Mouse (Mus musculus) midbrain, embryonic 16.5 days (tissue): Measurements from ENCODE around the gene Orc1. TPM values are rescaled to one million over a fixed set of nuclear protein-coding genes. Genes with fewer than 3 reads are reported as not detected.

Source experiments
- ATAC-seq: fragments of 200-750 bp; cut with Nextera tagmentation; 2 replicates; pipeline ENCODE4 v1.8.0; 2017; ENCODE audit warnings: moderate TSS enrichment
- H3K27ac ChIP-seq: fragments of 300-500 bp; sonication (generic); 2 replicates; pipeline ENCODE4 v1.5.1; 2014; ENCODE audit warnings: mild to moderate bottlenecking, low read length, mixed read lengths
- H3K27me3 ChIP-seq: fragments of 300-500 bp; sonication (generic); 2 replicates; pipeline ENCODE4 v1.6.1; 2014; ENCODE audit warnings: low read depth, low read length, mixed read lengths; ENCODE audit not compliant: control insufficient read depth, insufficient read depth
- H3K36me3 ChIP-seq: fragments of 300-500 bp; sonication (generic); 2 replicates; pipeline ENCODE4 v1.6.1; 2014; ENCODE audit warnings: mild to moderate bottlenecking, low read length, moderate library complexity, mixed read lengths; ENCODE audit not compliant: control insufficient read depth, insufficient read depth
- H3K4me1 ChIP-seq: fragments of 300-500 bp; sonication (generic); 2 replicates; pipeline ENCODE4 v1.6.1; 2014; ENCODE audit warnings: mild to moderate bottlenecking, low read length, mixed read lengths; ENCODE audit not compliant: control insufficient read depth, insufficient read depth
- H3K4me2 ChIP-seq: fragments of 300-500 bp; sonication (generic); 2 replicates; pipeline ENCODE4 v1.6.1; 2014; ENCODE audit warnings: mild to moderate bottlenecking, low read length, mixed read lengths
- H3K4me3 ChIP-seq: fragments of 300-500 bp; sonication (generic); 2 replicates; pipeline ENCODE4 v1.5.1; 2014; ENCODE audit warnings: low read depth, mild to moderate bottlenecking, low read length, moderate library complexity, mixed read lengths
- H3K9ac ChIP-seq: fragments of 300-500 bp; sonication (generic); 2 replicates; pipeline ENCODE4 v1.6.1; 2014; ENCODE audit warnings: low read depth, low read length, mixed read lengths
- H3K9me3 ChIP-seq: fragments of 300-500 bp; sonication (generic); replicated peaks from 2 replicates; pipeline ENCODE4 v1.6.1; 2014; ENCODE audit warnings: mild to moderate bottlenecking, low read length, mixed read lengths; ENCODE audit not compliant: control insufficient read depth, poor library complexity, severe bottlenecking
- WGBS: fragments of 180-500 bp; shearing (Covaris S2); extraction: QIAGEN DNeasy Blood & Tissue Kit; methylation state at CpG from one replicate; pipeline ENCODE4 v1.1.7; 2014; 5-methylcytosine and 5-hydroxymethylcytosine counted together
- polyA plus RNA-seq: library from polyadenylated mRNA; unstranded; fragments of >200 nt; fragmentation: Nextera tagmentation; extraction: Ambion mirVana; gene quantifications from 2 replicates; pipeline ENCODE4 v1.2.1, GENCODE M21; 2015

The Orc1 gene
- polyA plus RNA-seq = 1.2 and 1.6 TPM in 2 replicates

- Histone ChIP-seq H3K4me2 (peak within 1 kb of the TSS; percentile 99), H3K4me3 (peak within 1 kb of the TSS; percentile 87), H3K9ac (peak within 1 kb of the TSS; percentile 80), H3K4me1 (peaks cover 16% of the 10 kb centered on the region), H3K27ac (peak within 1 kb of the TSS; percentile 81), H3K36me3 (peaks cover 5% of the 10 kb centered on the region; the same call in 1 of the 2 replicates), H3K27me3 (no peaks in the 10 kb centered on the region), H3K9me3 (no peaks in the 10 kb centered on the region)
- under 1% methylated on average over 63 of the region's 64 CpGs for WGBS
- peak; percentile 99 for ATAC-seq
These were observed at the start of gene Orc1, which contains the start of gene Prpf38a for GRCm38 (mm10) chr4:108578840-108579742. TSS of gene Orc1 (plus strand) at chr4:108579423. TSS of gene Prpf38a (minus strand) at chr4:108579336.

- no peaks in the 10 kb centered on the region for H3K9me3 ChIP-seq
- no peak overlapping the region for H3K4me3 ChIP-seq
- 89% methylated on average over 2 of the region's 2 CpGs for WGBS
- no peak for ATAC-seq
- H3K4me1 ChIP-seq = no peaks in the 10 kb centered on the region
- no peak overlapping the region for H3K9ac ChIP-seq
- H3K27me3 ChIP-seq = no peaks in the 10 kb centered on the region
- H3K27ac ChIP-seq = no peak overlapping the region
- H3K36me3 ChIP-seq = peaks cover 6% of the 10 kb centered on the region; the same call in 1 of the 2 replicates
- no peak overlapping the region for H3K4me2 ChIP-seq
These were observed 39.5 kb upstream of the Orc1 start for GRCm38 (mm10) chr4:108539701-108540100.

- no peak for ATAC-seq
- no peak overlapping the region for H3K4me2 ChIP-seq
- H3K27ac ChIP-seq = no peak overlapping the region
- 77% methylated on average over 1 of the region's 1 CpGs for WGBS
- peaks cover 31% of the 10 kb centered on the region for H3K36me3 ChIP-seq
- no peaks in the 10 kb centered on the region for H3K4me1 ChIP-seq
- H3K9me3 ChIP-seq = no peaks in the 10 kb centered on the region
- H3K4me3 ChIP-seq = no peak overlapping the region
- H3K9ac ChIP-seq = no peak overlapping the region
- no peaks in the 10 kb centered on the region for H3K27me3 ChIP-seq
These were observed 14.2 kb upstream of the Orc1 start for GRCm38 (mm10) chr4:108565026-108565425.

GRCm38 (mm10) chr4:108572644-108573043 is 6.6 kb upstream of the Orc1 start:
- WGBS = 97% methylated on average over 3 of the region's 3 CpGs
- H3K27ac ChIP-seq = no peak overlapping the region
- H3K36me3 ChIP-seq = peaks cover 29% of the 10 kb centered on the region
- no peak overlapping the region for H3K4me3 ChIP-seq
- H3K27me3 ChIP-seq = no peaks in the 10 kb centered on the region
- peaks cover 5% of the 10 kb centered on the region for H3K4me1 ChIP-seq
- H3K9ac ChIP-seq = no peak overlapping the region
- no peaks in the 10 kb centered on the region for H3K9me3 ChIP-seq
- no peak overlapping the region for H3K4me2 ChIP-seq
- ATAC-seq = no peak

GRCm38 (mm10) chr4:108579743-108580411 is 654 bp downstream of the Orc1 start:
- no peaks in the 10 kb centered on the region for H3K27me3 ChIP-seq
- H3K4me3 ChIP-seq = peak overlapping the region; percentile 87
- WGBS = under 1% methylated on average over 16 of the region's 16 CpGs
- peak overlapping the region; percentile 52 for H3K9ac ChIP-seq
- no peak overlapping the region for H3K27ac ChIP-seq
- peaks cover 16% of the 10 kb centered on the region for H3K4me1 ChIP-seq
- peaks cover 5% of the 10 kb centered on the region; the same call in 1 of the 2 replicates for H3K36me3 ChIP-seq
- ATAC-seq = no peak
- H3K4me2 ChIP-seq = peak overlapping the region; percentile 99
- H3K9me3 ChIP-seq = no peaks in the 10 kb centered on the region

- ATAC-seq = no peak
- no peaks in the 10 kb centered on the region for H3K36me3 ChIP-seq
- 97% methylated on average over 2 of the region's 2 CpGs for whole genome bisulfite sequencing
- H3K9me3 ChIP-seq = no peaks in the 10 kb centered on the region
- H3K27ac ChIP-seq = no peak overlapping the region
- H3K4me1 ChIP-seq = no peaks in the 10 kb centered on the region
- H3K27me3 ChIP-seq = no peaks in the 10 kb centered on the region
- H3K4me3 ChIP-seq = no peak overlapping the region
- H3K9ac ChIP-seq = no peak overlapping the region
- no peak overlapping the region for H3K4me2 ChIP-seq
These were observed 14.2 kb downstream of the Orc1 start for GRCm38 (mm10) chr4:108593376-108593775.

GRCm38 (mm10) chr4:108595785-108596184 is 16.6 kb downstream of the Orc1 start:
- no peaks in the 10 kb centered on the region for H3K36me3 ChIP-seq
- no peak overlapping the region for H3K4me3 ChIP-seq
- 96% methylated on average over 1 of the region's 1 CpGs for WGBS
- H3K9ac ChIP-seq = no peak overlapping the region
- ATAC-seq = no peak
- no peaks in the 10 kb centered on the region for H3K27me3 ChIP-seq
- no peak overlapping the region for H3K4me2 ChIP-seq
- no peaks in the 10 kb centered on the region for H3K4me1 ChIP-seq
- H3K27ac ChIP-seq = no peak overlapping the region
- no peaks in the 10 kb centered on the region for H3K9me3 ChIP-seq

GRCm38 (mm10) chr4:108598306-108598705 is 19.1 kb downstream of the Orc1 start:
- Histone ChIP-seq H3K9ac (no peak overlapping the region), H3K36me3 (no peaks in the 10 kb centered on the region), H3K4me2 (no peak overlapping the region), H3K27me3 (no peaks in the 10 kb centered on the region), H3K9me3 (no peaks in the 10 kb centered on the region), H3K27ac (no peak overlapping the region), H3K4me1 (no peaks in the 10 kb centered on the region), H3K4me3 (no peak overlapping the region)
- no peak for ATAC-seq
- WGBS = 90% methylated on average over 4 of the region's 4 CpGs

GRCm38 (mm10) chr4:108601870-108602269 is 22.6 kb downstream of the Orc1 start:
- no peak for ATAC-seq
- H3K4me3 ChIP-seq = no peak overlapping the region
- no peak overlapping the region for H3K9ac ChIP-seq
- no peaks in the 10 kb centered on the region for H3K27me3 ChIP-seq
- H3K36me3 ChIP-seq = no peaks in the 10 kb centered on the region
- WGBS = 96% methylated on average over 7 of the region's 7 CpGs
- H3K27ac ChIP-seq = no peak overlapping the region
- H3K4me2 ChIP-seq = no peak overlapping the region
- H3K9me3 ChIP-seq = no peaks in the 10 kb centered on the region
- no peaks in the 10 kb centered on the region for H3K4me1 ChIP-seq
